Mouse (Mus musculus): ENCODE measurements around the gene Mllt6. TPM values are rescaled to one million over a fixed set of nuclear protein-coding genes. Genes with fewer than 3 reads are reported as not detected.
"Not testable (repeated sequence)": the region's sequence is repeated elsewhere in the genome, so short reads cannot be mapped to it uniquely, and the experiment has no call there.

Gene Mllt6
- polyA plus RNA-seq, 1 experiment from 2014 or later: 1.9 TPM

GRCm38 (mm10) chr11:97717369-97718280 lies 54.4 kb downstream of the Mllt6 start:
- Histone ChIP-seq H3K36me3 (peaks cover 48% of the 10 kb centered on the region), H3K9ac (no peak overlapping the region), H3K9me3 (no peaks in the 10 kb centered on the region), H3K4me1 (replicated peaks) (no peaks in the 10 kb centered on the region), H3K4me3 (replicated peaks) (no peak overlapping the region), H3K27me3 (replicated peaks) (no peaks in the 10 kb centered on the region), H3K27ac (no peak overlapping the region), H3K4me2 (replicated peaks) (no peak overlapping the region)
- ATAC-seq: no peak
- WGBS: 87% methylated on average over 26 of the region's 26 CpGs

DNA sequence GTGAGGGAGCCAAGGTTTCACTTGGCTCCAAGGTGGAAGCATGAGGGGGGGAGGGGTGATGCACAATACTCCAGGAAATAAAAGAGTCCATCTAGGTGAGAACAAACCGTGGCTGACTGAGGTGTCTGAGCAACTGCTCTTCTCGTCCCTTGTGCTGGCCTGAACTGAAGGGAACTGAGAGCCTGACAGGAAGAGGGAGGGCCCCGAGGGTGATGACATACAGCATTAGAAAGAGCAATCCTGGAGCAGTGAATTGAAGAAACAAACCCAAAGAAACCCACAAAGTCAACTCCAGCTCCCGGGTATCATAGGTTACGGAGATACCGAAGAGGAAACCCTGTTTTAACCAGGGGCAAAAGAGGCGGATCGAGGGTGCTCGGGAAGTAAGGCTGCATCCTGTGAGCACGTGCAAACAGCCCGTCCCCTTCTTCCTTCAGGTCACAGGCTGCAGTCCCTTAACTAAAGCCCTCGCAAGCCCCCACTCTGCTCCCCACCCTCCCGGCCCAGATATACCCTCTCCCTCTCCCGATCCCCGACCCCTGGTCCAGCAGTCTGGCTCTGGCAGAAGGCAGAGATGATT lies 55.2 kb downstream of the Mllt6 start:
- no peak for ATAC-seq
- Histone ChIP-seq H3K4me3 (replicated peaks) (no peak overlapping the region), H3K4me2 (replicated peaks) (no peak overlapping the region), H3K4me1 (replicated peaks) (no peaks in the 10 kb centered on the region), H3K27ac (no peak overlapping the region), H3K9ac (no peak overlapping the region), H3K27me3 (replicated peaks) (no peaks in the 10 kb centered on the region), H3K36me3 (peaks cover 46% of the 10 kb centered on the region), H3K9me3 (no peaks in the 10 kb centered on the region)
- 77% methylated on average over 15 of the region's 15 CpGs for WGBS

GRCm38 (mm10) chr11:97719041-97719440 lies 55.8 kb downstream of the Mllt6 start:
- Histone ChIP-seq H3K4me2 (replicated peaks) (no peak overlapping the region), H3K36me3 (peaks cover 42% of the 10 kb centered on the region), H3K27ac (no peak overlapping the region), H3K4me3 (replicated peaks) (no peak overlapping the region), H3K9ac (no peak overlapping the region), H3K9me3 (no peaks in the 10 kb centered on the region), H3K4me1 (replicated peaks) (no peaks in the 10 kb centered on the region), H3K27me3 (replicated peaks) (no peaks in the 10 kb centered on the region)
- ATAC-seq: no peak
- 83% methylated on average over 4 of the region's 4 CpGs for WGBS

- Histone ChIP-seq H3K4me2 (replicated peaks) (no peak overlapping the region), H3K9me3 (no peaks in the 10 kb centered on the region), H3K27me3 (replicated peaks) (no peaks in the 10 kb centered on the region), H3K36me3 (peaks cover 51% of the 10 kb centered on the region), H3K27ac (no peak overlapping the region), H3K4me1 (replicated peaks) (no peaks in the 10 kb centered on the region), H3K9ac (no peak overlapping the region), H3K4me3 (replicated peaks) (no peak overlapping the region)
- ATAC-seq: no peak
- WGBS: 94% methylated on average over 4 of the region's 4 CpGs
Observed at GRCm38 (mm10) chr11:97721338-97721737, 58.1 kb downstream of the Mllt6 start.

- no peaks in the 10 kb centered on the region for H3K27me3 ChIP-seq (replicated peaks)
- H3K9ac ChIP-seq: no peak overlapping the region
- no peaks in the 10 kb centered on the region for H3K9me3 ChIP-seq
- no peak overlapping the region for H3K4me3 ChIP-seq (replicated peaks)
- H3K36me3 ChIP-seq: peaks cover 54% of the 10 kb centered on the region
- no peak overlapping the region for H3K4me2 ChIP-seq (replicated peaks)
- H3K27ac ChIP-seq: no peak overlapping the region
- whole genome bisulfite sequencing: 80% methylated on average over 7 of the region's 7 CpGs
- H3K4me1 ChIP-seq (replicated peaks): no peaks in the 10 kb centered on the region
- ATAC-seq: no peak
Observed at GRCm38 (mm10) chr11:97723709-97724108, 60.5 kb downstream of the Mllt6 start.

DNA sequence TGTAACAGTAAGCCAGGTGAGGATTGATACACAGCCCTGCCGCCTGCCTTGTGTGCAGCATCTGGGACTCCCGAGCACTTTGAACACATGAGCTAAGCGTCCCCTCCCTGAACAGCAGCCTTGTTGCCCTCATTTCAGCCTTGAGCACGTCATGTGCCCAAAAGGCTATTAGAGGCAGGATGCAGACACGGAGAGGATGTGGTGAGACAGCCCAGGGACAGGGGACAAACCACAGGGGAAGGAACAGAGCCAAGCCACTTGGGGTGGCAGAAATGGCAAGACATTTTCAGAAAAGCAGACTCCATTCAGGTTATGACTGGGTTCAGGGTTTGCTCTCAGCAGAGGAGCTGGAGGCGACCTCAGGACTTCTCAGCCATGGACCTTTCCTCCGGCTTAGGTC lies 65.1 kb downstream of the Mllt6 start:
- WGBS: 64% methylated on average over 7 of the region's 7 CpGs

GRCm38 (mm10) chr11:97728730-97729129 lies 65.5 kb downstream of the Mllt6 start:
- H3K9me3 ChIP-seq: no peaks in the 10 kb centered on the region
- no peaks in the 10 kb centered on the region for H3K4me1 ChIP-seq (replicated peaks)
- 81% methylated on average over 7 of the region's 7 CpGs for WGBS
- no peak for ATAC-seq
- no peak overlapping the region for H3K27ac ChIP-seq
- no peak overlapping the region for H3K9ac ChIP-seq
- no peak overlapping the region for H3K4me3 ChIP-seq (replicated peaks)
- H3K36me3 ChIP-seq: peaks cover 23% of the 10 kb centered on the region
- no peaks in the 10 kb centered on the region for H3K27me3 ChIP-seq (replicated peaks)
- no peak overlapping the region for H3K4me2 ChIP-seq (replicated peaks)

More for the DNA sequence above, 65.1 kb downstream of the Mllt6 start:
- no peak overlapping the region for H3K4me3 ChIP-seq (replicated peaks)
- no peaks in the 10 kb centered on the region for H3K4me1 ChIP-seq (replicated peaks)
- H3K27ac ChIP-seq: no peak overlapping the region
- H3K4me2 ChIP-seq (replicated peaks): no peak overlapping the region
- H3K36me3 ChIP-seq: peaks cover 23% of the 10 kb centered on the region
- no peak for ATAC-seq
- H3K9me3 ChIP-seq: no peaks in the 10 kb centered on the region
- H3K27me3 ChIP-seq (replicated peaks): no peaks in the 10 kb centered on the region
- no peak overlapping the region for H3K9ac ChIP-seq

GRCm38 (mm10) chr11:97733689-97734088 lies 70.5 kb downstream of the Mllt6 start:
- H3K36me3 ChIP-seq: peaks cover 2% of the 10 kb centered on the region; the same call in 1 of the 2 replicates
- no peak overlapping the region for H3K9ac ChIP-seq
- WGBS: 40% methylated on average over 10 of the region's 10 CpGs
- ATAC-seq: no peak
- no peak overlapping the region for H3K27ac ChIP-seq
- H3K9me3 ChIP-seq: no peaks in the 10 kb centered on the region
- no peak overlapping the region for H3K4me3 ChIP-seq (replicated peaks)
- H3K4me1 ChIP-seq (replicated peaks): no peaks in the 10 kb centered on the region
- H3K27me3 ChIP-seq (replicated peaks): no peaks in the 10 kb centered on the region
- H3K4me2 ChIP-seq (replicated peaks): no peak overlapping the region

DNA sequence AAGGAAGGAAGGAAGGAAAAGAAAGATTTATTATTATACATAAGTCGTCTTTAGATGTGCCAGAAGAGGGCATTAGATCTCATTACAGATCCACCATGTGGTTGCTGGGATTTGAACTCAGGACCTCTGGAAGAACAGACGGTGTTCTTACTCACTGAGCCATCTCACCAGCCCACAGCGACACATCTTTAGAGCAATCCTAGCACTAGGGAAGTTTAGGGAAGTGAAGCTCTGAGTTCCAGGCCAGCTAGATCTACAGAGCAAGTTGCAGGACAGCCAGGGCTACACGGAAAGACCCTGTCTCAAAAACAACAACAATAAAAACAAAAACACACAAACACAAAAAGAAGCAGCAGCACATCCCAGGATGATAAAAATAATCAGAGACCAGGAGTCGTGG lies 71.6 kb downstream of the Mllt6 start:
- H3K4me3 ChIP-seq (replicated peaks); H3K36me3 ChIP-seq; H3K27ac ChIP-seq; H3K9ac ChIP-seq; H3K4me2 ChIP-seq (replicated peaks); H3K4me1 ChIP-seq (replicated peaks); ATAC-seq; H3K27me3 ChIP-seq (replicated peaks); H3K9me3 ChIP-seq: not testable (repeated sequence)
- WGBS: 85% methylated on average over 5 of the region's 5 CpGs

Other genes starting within 250 kb of the Mllt6 start
- 4.2 and 4.6 TPM in 2 replicates for gene Arhgap23, start 247.9 kb upstream of the Mllt6 start, polyA plus RNA-seq (2015; fragmentation: Nextera tagmentation; extraction: Ambion mirVana)
- 0.47 and 0.55 TPM in 2 replicates for gene 4933428G20Rik, start 163.1 kb upstream of the Mllt6 start, polyA plus RNA-seq (2015; fragmentation: Nextera tagmentation; extraction: Ambion mirVana)
- gene Srcin1, start 87.2 kb upstream of the Mllt6 start, polyA plus RNA-seq (2015; fragmentation: Nextera tagmentation; extraction: Ambion mirVana): 0.24 and 0.25 TPM in 2 replicates
- gene Epop, start 33.7 kb upstream of the Mllt6 start, polyA plus RNA-seq (2015; fragmentation: Nextera tagmentation; extraction: Ambion mirVana): 2.7 and 3.7 TPM in 2 replicates
- 79.9 and 93.0 TPM in 2 replicates for gene Cisd3, start 22.4 kb downstream of the Mllt6 start, polyA plus RNA-seq (2015; fragmentation: Nextera tagmentation; extraction: Ambion mirVana)
- 12.7 and 12.8 TPM in 2 replicates for gene Pcgf2, start 37.1 kb downstream of the Mllt6 start, polyA plus RNA-seq (2015; fragmentation: Nextera tagmentation; extraction: Ambion mirVana)
- 426 and 480 TPM in 2 replicates for gene Psmb3, start 40.0 kb downstream of the Mllt6 start, polyA plus RNA-seq (2015; fragmentation: Nextera tagmentation; extraction: Ambion mirVana)
- gene Pip4k2b, start 81.3 kb downstream of the Mllt6 start, polyA plus RNA-seq (2015; fragmentation: Nextera tagmentation; extraction: Ambion mirVana): 1.0 and 1.2 TPM in 2 replicates
- gene Cwc25, start 103.1 kb downstream of the Mllt6 start, polyA plus RNA-seq (2015; fragmentation: Nextera tagmentation; extraction: Ambion mirVana): 13.3 and 13.4 TPM in 2 replicates
- 0.24 TPM in 1 of 2 replicates, not detected in the other for gene 1700001P01Rik, start 112.5 kb downstream of the Mllt6 start, polyA plus RNA-seq (2015; fragmentation: Nextera tagmentation; extraction: Ambion mirVana)
- gene Rpl23, start 119.0 kb downstream of the Mllt6 start, polyA plus RNA-seq (2015; fragmentation: Nextera tagmentation; extraction: Ambion mirVana): 530 and 606 TPM in 2 replicates
- gene Lasp1, start 135.6 kb downstream of the Mllt6 start, polyA plus RNA-seq (2015; fragmentation: Nextera tagmentation; extraction: Ambion mirVana): 123 and 126 TPM in 2 replicates
- 5.2 and 5.3 TPM in 2 replicates for gene B230217C12Rik, start 177.4 kb downstream of the Mllt6 start, polyA plus RNA-seq (2015; fragmentation: Nextera tagmentation; extraction: Ambion mirVana)
- 0.65 and 0.68 TPM in 2 replicates for gene Fbxo47, start 220.7 kb downstream of the Mllt6 start, polyA plus RNA-seq (2015; fragmentation: Nextera tagmentation; extraction: Ambion mirVana)